Mouse (Mus musculus): Measurements from ENCODE around the gene Pa2g4.
"Not testable (repeated sequence)": the region's sequence is repeated elsewhere in the genome, so short reads cannot be mapped to it uniquely, and the experiment has no call there.

The Pa2g4 gene

GRCm38 (mm10) chr10:128565788-128566531 lies at the start of gene Pa2g4:
Gene Pa2g4 (minus strand): TSS chr10:128565987.
- DNase-seq (ENCODE audit: low spot score) = peak; percentile 100

DNA sequence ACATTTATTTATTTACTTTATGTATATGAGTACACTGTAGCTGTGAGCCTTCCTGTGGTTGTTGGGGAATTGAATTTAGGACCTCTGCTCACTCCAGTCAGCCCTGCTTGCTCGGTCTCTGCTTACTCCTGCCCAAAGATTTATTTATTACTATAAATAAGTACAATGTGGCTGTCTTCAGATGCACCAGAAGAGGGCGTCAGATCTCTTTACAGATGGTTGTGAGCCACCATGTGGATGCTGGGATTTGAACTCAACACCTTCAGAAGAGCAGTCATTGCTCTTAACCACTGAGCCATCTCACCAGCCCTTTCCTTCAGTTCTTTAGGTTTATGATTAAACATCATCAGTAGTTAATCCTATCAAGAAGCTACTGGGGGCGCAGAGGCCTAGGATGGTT lies 49.1 kb upstream of the Pa2g4 start:
- no peak for DNase-seq (ENCODE audit: low spot score)

DNA sequence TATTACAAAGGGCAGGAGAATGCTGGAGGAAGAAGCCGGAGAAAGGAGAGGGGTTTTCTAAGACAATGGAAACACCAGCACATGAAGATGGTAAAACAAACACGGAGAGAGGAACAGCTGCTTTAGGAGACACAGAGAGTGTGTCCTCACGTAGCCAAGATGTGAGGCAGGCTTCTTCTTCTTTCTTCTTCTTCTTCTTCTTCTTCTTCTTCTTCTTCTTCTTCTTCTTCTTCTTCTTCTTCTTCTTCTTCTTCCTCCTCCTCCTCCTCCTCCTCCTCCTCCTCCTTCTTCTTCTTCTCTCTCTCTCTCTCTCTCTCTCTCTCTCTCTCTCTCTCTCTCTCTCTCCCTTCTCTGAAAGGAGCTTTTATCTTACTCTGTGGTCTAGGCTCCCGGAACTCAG lies 48.0 kb upstream of the Pa2g4 start:
- not testable (repeated sequence) for DNase-seq (ENCODE audit: low spot score)

GRCm38 (mm10) chr10:128613154-128613440 lies 47.3 kb upstream of the Pa2g4 start:
- DNase-seq (ENCODE audit: low spot score) = no peak

GRCm38 (mm10) chr10:128612433-128613153 lies 46.8 kb upstream of the Pa2g4 start:
- DNase-seq (ENCODE audit: low spot score) = peak; percentile 64

DNA sequence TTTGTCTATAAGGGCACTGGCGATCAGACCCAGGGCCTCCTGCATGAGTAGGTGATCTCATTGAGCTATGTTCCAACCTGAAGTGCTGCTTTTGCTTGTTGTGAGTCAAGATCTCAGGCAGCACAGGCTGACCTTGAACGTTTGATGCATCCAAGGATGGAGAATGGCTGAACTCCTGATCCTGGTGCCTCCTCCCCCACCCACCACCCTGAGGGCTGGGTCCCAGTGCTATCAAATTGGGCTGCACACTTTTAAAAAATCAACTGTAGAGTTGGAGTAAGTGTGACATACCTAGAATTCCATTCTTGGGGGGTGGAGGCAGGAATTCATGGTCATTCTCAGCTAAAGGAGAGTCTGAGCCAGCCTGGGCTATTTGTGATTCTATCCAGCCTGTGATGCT lies 40.7 kb upstream of the Pa2g4 start:
- no peak for DNase-seq (ENCODE audit: low spot score)

- no peak for DNase-seq (ENCODE audit: low spot score)
Observed at GRCm38 (mm10) chr10:128602470-128603128, 36.8 kb upstream of the Pa2g4 start.

GRCm38 (mm10) chr10:128601499-128601898 lies 35.7 kb upstream of the Pa2g4 start:
- no peak for DNase-seq (ENCODE audit: low spot score)

DNA sequence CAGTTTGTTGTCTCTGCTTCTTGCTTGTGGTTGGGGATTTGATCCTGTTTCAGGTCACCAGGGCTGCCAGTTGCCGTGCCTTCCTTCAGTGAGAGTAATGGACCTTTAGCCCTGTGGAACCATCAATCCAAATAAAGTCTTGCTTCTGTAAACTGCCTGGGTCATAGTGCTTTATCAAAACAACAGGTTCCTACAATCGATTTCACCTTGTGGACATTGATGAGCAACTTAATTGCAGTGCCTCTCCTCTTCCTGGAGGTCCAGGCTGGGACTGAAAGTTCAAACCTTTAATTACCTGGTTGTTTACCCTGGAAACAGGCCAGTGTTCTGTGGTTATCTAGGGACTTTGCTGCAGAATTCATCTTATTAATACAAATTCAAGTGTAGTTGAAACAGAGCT lies 32.7 kb upstream of the Pa2g4 start:
- DNase-seq (ENCODE audit: low spot score) = no peak

DNA sequence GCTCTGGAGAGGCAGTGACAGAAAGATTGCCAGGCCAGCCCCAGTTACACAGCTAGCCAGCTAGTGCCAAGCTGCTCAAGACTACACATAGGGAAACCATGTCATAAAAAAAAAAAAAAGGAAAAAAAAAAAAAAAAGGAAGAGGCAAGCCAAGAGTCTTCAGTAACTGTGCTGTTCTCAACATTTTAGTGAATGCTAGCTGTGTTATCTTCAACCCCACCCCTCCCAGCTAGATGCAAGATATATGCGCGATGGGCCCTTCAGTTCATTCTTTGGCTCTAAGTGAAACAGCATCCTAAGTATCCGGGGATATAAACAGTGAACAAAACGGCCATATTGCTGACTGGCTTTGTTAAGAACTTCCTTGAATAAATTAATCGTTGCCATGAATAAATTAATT lies 27.0 kb upstream of the Pa2g4 start:
- DNase-seq (ENCODE audit: low spot score) = no peak

DNA sequence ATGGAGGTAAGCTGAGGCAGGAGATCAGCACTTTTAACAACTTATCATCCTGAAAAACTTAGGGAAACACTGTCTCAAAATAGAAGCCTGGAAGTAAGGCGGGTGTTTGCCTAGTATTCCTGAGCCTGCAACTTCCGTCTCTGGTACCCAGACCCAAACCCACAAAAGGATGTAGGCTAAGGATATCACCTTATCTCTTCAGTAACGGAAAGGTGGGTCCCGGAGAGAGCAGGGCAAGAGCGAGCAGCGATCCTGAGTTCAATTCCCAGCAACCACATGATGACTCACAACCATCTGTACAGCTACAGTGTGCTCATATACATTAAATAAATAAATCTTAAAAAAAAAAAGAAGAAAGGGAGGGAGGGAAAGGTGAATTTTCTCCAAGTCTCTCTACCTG lies 25.6 kb upstream of the Pa2g4 start:
- no peak for DNase-seq (ENCODE audit: low spot score)

DNA sequence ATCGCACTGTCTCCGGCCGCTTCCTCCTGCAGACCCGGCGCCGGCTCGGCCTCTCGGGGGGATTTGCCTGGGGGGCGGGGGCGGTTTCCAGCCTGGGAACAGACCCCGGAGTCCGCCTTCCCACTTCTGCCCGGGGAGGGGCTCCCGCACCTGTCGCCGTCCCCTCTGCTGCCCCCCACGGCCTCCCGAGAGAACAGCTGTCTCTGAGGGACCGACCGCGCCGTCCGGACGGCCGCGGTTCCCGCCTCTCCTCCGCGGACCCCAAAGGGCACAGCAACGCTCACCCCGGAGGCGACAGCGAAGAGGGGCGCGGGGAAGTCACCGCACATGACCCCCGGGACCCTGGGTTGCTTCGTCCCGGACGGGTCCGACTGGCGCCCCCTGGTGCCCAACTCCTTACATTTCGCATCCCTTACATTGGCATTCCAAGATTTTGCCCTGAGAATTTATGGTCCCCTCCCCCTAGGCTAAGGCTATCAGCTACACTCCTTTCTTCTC lies 24.5 kb upstream of the Pa2g4 start:
- peak; percentile 77 for DNase-seq (ENCODE audit: low spot score)

GRCm38 (mm10) chr10:128589464-128590192 lies 23.8 kb upstream of the Pa2g4 start, which contains the start of gene Erbb3:
Gene Erbb3 (minus strand): TSS chr10:128589652.
- DNase-seq (ENCODE audit: low spot score) = peak; percentile 84

DNA sequence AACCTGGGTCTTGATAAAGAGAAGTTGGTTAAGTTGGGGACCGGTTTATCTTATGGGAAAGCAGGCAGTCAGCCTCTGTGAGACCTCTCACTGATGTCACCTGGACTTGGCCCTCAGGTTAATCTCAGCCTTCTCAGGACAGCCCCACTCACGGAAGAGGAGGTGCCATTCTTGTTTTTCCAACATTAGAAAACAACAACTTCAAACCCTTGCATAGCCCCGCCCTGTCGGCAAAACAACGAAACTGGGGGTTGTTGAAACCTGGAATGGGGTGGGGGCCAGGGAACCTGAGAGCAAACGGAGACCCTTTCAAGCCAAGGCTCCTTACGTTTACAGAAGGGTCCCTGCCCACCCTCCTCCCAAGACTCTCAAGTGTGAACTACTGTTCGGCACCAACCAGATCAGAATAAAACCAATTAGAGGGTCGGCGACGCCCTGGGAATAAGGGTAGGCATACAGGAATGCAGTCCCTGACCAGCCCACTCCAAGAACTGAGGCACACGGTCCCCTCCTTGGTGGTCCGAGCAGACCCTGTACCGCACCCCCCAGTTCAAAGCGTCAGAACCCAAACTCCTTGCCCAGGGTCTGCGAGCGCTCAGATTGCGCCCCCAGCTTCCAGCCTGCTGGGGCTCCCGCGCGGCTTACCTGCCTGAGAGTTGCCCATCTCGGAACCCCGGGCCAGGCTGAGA lies 23.1 kb upstream of the Pa2g4 start:
- DNase-seq (ENCODE audit: low spot score) = peak; percentile 59

DNA sequence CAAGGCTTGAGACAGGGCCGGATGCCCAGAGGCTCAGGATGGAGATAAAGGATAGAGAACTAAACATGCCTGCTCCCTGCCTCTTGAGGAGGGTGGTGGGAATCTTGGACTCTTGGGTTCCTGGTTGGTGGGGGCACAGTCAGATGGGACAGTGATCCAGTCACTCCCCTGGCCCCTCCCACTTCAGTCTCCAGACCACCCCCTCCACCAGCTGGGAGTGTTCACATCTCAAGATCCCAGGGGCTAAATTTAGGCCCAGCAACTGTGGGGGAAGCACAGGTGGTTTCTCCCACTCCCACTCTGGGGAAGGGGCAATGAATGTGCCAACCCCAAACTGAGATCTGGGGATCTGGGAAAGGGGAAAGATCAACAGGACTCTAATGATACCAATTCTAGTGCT lies 22.3 kb upstream of the Pa2g4 start:
- peak; percentile 32 for DNase-seq (ENCODE audit: low spot score)

DNA sequence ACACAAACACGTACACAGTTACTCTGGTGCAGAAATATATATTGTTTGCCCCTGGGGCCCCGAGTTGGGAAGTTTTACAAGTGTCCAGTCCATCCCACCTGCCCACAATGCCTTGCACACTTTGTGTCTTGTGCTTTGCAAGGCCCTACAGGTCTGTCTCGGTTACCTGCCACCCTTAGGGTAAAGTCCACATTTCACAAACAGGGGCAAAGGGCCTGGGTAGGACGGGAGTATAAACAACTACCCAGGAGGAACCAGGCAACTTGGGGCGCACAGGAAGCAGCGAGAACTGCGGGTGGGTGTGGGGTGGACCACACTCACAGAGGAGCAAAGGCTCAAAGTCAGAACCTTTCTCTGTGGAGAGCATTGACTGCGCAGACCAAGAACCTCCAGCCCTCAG lies 21.9 kb upstream of the Pa2g4 start:
- peak; percentile 80 for DNase-seq (ENCODE audit: low spot score)

GRCm38 (mm10) chr10:128587120-128587519 lies 21.3 kb upstream of the Pa2g4 start:
- no peak for DNase-seq (ENCODE audit: low spot score)

DNA sequence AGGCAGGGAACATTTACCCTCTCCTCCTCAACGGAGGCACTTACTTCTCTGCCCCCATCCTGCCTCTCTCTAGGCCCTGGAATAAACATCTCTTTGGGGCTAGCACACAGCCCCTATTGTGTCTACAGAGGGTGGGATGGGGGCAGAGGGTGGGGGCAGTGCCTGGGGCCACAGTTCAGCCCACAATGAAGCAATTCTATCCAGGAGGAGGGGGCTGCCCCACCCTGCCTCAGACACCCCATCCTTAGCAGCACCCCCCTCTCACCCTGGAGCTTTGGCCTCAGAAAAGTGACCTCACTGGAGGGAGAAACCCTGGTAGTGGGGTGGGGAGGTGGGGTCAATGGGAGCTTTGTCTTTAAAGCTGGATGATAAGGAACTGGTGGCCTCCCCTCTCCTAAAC lies 20.8 kb upstream of the Pa2g4 start:
- DNase-seq (ENCODE audit: low spot score) = no peak

DNA sequence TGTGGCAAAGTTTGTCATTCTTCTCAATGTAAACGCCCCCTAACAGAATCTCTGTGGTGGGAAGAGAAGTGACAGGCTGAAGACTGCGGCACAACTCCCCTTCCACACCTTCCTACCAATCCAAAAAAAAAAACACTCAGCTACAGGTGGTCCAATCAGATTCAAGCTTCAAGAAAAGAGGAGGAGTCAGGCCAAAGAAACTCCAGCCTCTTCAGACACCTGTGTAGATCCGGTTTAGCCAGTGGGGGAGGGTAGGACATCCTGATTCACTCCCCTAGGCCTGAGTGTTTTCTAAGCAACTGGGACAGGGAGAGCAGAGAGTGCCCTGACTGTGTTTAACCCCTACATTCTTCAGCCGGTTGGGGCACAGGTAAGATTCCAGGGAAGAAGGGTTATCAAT lies 18.6 kb upstream of the Pa2g4 start:
- DNase-seq (ENCODE audit: low spot score) = peak; percentile 67

DNA sequence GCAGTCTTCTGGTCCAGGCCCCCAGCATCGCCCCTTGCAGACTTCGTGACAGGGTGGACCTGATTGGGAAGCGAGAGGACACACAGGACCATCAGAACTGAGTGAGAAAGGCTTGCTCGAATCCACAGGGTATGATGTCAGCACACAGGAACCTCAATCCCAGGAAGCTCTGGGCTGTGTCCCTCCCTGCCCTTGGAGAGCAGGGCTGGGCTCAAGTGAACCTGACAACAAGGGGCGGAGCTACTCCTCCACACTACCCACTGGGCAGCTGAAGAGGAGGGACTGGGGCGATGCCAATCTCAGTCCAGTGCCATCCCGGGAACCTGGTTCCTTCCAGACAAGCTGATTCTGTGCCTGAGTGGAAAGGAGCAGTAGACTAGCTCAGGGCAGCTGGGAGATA lies 17.9 kb upstream of the Pa2g4 start:
- no peak for DNase-seq (ENCODE audit: low spot score)

- no peak for DNase-seq (ENCODE audit: low spot score)
Observed at GRCm38 (mm10) chr10:128579731-128580130, 13.9 kb upstream of the Pa2g4 start.

- no peak for DNase-seq (ENCODE audit: low spot score)
Observed at GRCm38 (mm10) chr10:128579298-128579697, 13.5 kb upstream of the Pa2g4 start.

All from yolk sac, embryonic 10.5 days (tissue).